23 mouse cellular contexts compared by ENCODE assay signal in the genomic region with DNA sequence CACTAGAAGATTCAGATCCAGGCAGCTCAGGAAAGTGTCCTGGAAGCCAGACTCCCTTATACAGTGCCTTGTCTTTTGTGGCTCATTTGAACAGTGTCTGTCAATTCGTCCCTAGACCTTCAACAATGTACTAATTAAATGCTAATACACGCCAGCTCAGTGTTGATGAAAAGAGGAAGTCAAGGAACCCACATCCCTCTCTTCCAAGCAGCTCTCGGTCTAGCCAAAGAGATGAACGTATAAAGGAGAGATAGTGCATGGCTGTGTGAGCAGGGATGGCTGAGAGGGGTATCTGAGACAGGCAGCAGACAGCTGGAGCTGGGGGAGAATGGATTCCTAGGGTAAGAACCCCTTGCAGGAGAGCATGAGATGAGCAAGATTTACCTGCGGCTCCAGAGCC.
DNase-seq lines count a peak whose midpoint lies in the region; ATAC-seq and TF ChIP-seq lines count a peak whose summit lies in the region.
"Had no signal": no experiment of that assay in that cellular context is flagged by ENCODE, and none has a peak within 500 bp of the region (broad histone marks: within the 10 kb centered on the region; RNA-seq: fewer than 3 reads in every experiment).

No protein-coding gene starts in this region.

- H3K9ac ChIP-seq in MEL (ENCODE audit: control insufficient read depth, low read depth, low read length, poor library complexity, severe bottlenecking): no peak overlapping the region
- H3K9ac ChIP-seq: embryonic facial prominence, embryonic 12.5 days; forebrain, embryonic 13.5 days; forebrain, embryonic 15.5 days; forebrain, postnatal 0 days had no signal

- no peaks in the 10 kb centered on the region for H3K9me3 ChIP-seq in MEL (replicated peaks; ENCODE audit: insufficient read depth, low read length)
- H3K9me3 ChIP-seq: embryonic facial prominence, embryonic 10.5 days; embryonic facial prominence, embryonic 12.5 days; forebrain, embryonic 13.5 days; forebrain, embryonic 15.5 days had no signal

- TF ChIP-seq RAD21 in MEL (IDR thresholded peaks at IDR 0.05; ENCODE audit: low read depth, low read length): no peak

- H3K27ac ChIP-seq in MEL (ENCODE audit: control insufficient read depth, low read depth, low read length): no peak overlapping the region
- H3K27ac ChIP-seq: embryonic facial prominence, embryonic 10.5 days; embryonic facial prominence, embryonic 12.5 days; forebrain, embryonic 13.5 days; forebrain, embryonic 15.5 days had no signal

- ATAC-seq in common myeloid progenitor, adult 5-6 weeks (replicated peaks; ENCODE audit: low read depth, poor library complexity, severe bottlenecking): peak; percentile 89
- peak; percentile 56; a peak in 2 of 4 replicates for ATAC-seq in hematopoietic stem cell, adult 5-6 weeks (replicated peaks in 1 of 2; ENCODE audit: insufficient read depth in 1 of 2, low FRiP score in 2 of 2, low TSS enrichment in 1 of 2, low read depth in 1 of 2, poor library complexity in 2 of 2, severe bottlenecking in 2 of 2)
- ATAC-seq: activated CD4-positive, CD25-positive, alpha-beta regulatory T cell, adult 4 months; forebrain, embryonic 13.5 days; forebrain, embryonic 15.5 days; forebrain, postnatal 0 days; Patski had no signal

- TF ChIP-seq CTCF in MEL (IDR thresholded peaks at IDR 0.05 in 2 of 3, conservative IDR thresholded peaks at IDR 0.05 in 1 of 3; ENCODE audit: control insufficient read depth in 1 of 3, insufficient read depth in 1 of 3, low read depth in 2 of 3, low read length in 3 of 3, poor library complexity in 1 of 3, severe bottlenecking in 1 of 3): no peak

- no peaks in the 10 kb centered on the region for H3K27me3 ChIP-seq in MEL (ENCODE audit: control insufficient read depth in 1 of 2, insufficient read depth in 2 of 2, low read length in 2 of 2)
- H3K27me3 ChIP-seq: embryonic facial prominence, embryonic 12.5 days; forebrain, embryonic 13.5 days; forebrain, embryonic 15.5 days had no signal

- no peak overlapping the region for H3K4me3 ChIP-seq in MEL (ENCODE audit: control insufficient read depth in 1 of 2, insufficient read depth in 1 of 2, low read depth in 2 of 2, low read length in 2 of 2)
- H3K4me3 ChIP-seq: embryonic facial prominence, embryonic 10.5 days; embryonic facial prominence, embryonic 12.5 days; forebrain, embryonic 13.5 days; forebrain, embryonic 15.5 days had no signal

- no peaks in the 10 kb centered on the region for H3K4me1 ChIP-seq in MEL (ENCODE audit: control insufficient read depth in 1 of 2, insufficient read depth in 2 of 2, low read length in 2 of 2)

- H3K79me2 ChIP-seq in MEL (ENCODE audit: control insufficient read depth, insufficient read depth, low read length, poor library complexity): no peaks in the 10 kb centered on the region

- DNase-seq in 416B (ENCODE audit: low read depth) (peak; percentile 3), MEL (ENCODE audit: low read depth, low spot score) (peak; percentile 82)
- no peak for DNase-seq in embryo, embryonic 11 days
- no peak for DNase-seq in frontal cortex, postnatal 25 days (ENCODE audit: low spot score in 2 of 2)
- DNase-seq in gastrocnemius, postnatal 25 days: no peak
- no peak for DNase-seq in heart, postnatal 36 days
- DNase-seq: adrenal gland, adult 8-10 months; adrenal gland, postnatal 14 days; adrenal gland, postnatal 36 days; cerebellum, adult 11-12 months; cerebellum, adult 2 months; cerebellum, adult 9-10 months; cerebellum, postnatal 10 days; cerebellum, postnatal 25 days; forebrain, postnatal 0 days had no signal

- peaks cover 0 to 3% of the 10 kb centered on the region in 2 experiments; a peak in 2 of 4 replicates for H3K36me3 ChIP-seq in MEL (ENCODE audit: control insufficient read depth in 1 of 2, insufficient read depth in 2 of 2, low read length in 2 of 2)
- H3K36me3 ChIP-seq: embryonic facial prominence, embryonic 10.5 days; embryonic facial prominence, embryonic 12.5 days; forebrain, embryonic 15.5 days had no signal

- TF ChIP-seq EP300 in MEL (IDR thresholded peaks at IDR 0.05; ENCODE audit: low read depth in 1 of 2, low read length in 2 of 2): peak in 1 of 2 experiments; percentile 59; a peak in 1 of 4 replicates

- TF ChIP-seq POLR2A in MEL (IDR thresholded peaks at IDR 0.05; ENCODE audit: control insufficient read depth in 1 of 2, insufficient read depth in 1 of 2, low read depth in 1 of 2, low read length in 2 of 2, poor library complexity in 1 of 2): no peak

- intact Hi-C loops in heart, postnatal 36 days (cut with DNase I): no loop called here

TF ChIP-seq in MEL, 35 proteins besides CTCF, POLR2A, EP300 and RAD21:
- TF ChIP-seq ETS1 (IDR thresholded peaks at IDR 0.05; ENCODE audit: low read depth, low read length): no peak
- 0 out of 2 replicates have a peak, but pooled peaks have one; percentile 26 for TF ChIP-seq SIN3A (IDR thresholded peaks at IDR 0.05; ENCODE audit: low read length)
- peak; percentile 45; the same call in 1 of the 2 replicates for TF ChIP-seq RCOR1 (IDR thresholded peaks at IDR 0.05; ENCODE audit: low read depth, low read length)

Comparison
In these comparisons a context has a peak if more than half of its experiments do, and no peak if none do; other contexts are left out.
1. DNase-seq: peak in 416B (single experiment) and MEL (single experiment); none in embryo, embryonic 11 days (single experiment), frontal cortex, postnatal 25 days (0 of 2), gastrocnemius, postnatal 25 days (single experiment) and heart, postnatal 36 days (0 of 2).